25 mouse cellular contexts compared by ENCODE assay signal in genomic region chr3:115675546-115676535, GRCm38 (mm10). TPM values are rescaled to one million over a fixed set of nuclear protein-coding genes. Genes with fewer than 3 reads are reported as not detected.
DNase-seq lines count a peak whose midpoint lies in the region; ATAC-seq and TF ChIP-seq lines count a peak whose summit lies in the region.
"Had no signal": no experiment of that assay in that cellular context is flagged by ENCODE, and none has a peak within 500 bp of the region (broad histone marks: within the 10 kb centered on the region; RNA-seq: fewer than 3 reads in every experiment).

No protein-coding gene starts in this region.

- no peaks in the 10 kb centered on the region for H3K36me3 ChIP-seq in midbrain, embryonic 16.5 days (ENCODE audit: control insufficient read depth, insufficient read depth, low read length)
- H3K36me3 ChIP-seq in midbrain, embryonic 10.5 days, result no peaks in the 10 kb centered on the region
- peaks cover 0 to 31% of the 10 kb centered on the region in 2 experiments; a peak in 2 of 4 replicates for H3K36me3 ChIP-seq in MEL (ENCODE audit: control insufficient read depth in 1 of 2, insufficient read depth in 2 of 2, low read length in 2 of 2)
- H3K36me3 ChIP-seq in forebrain, embryonic 13.5 days (ENCODE audit: poor library complexity, severe bottlenecking), result no peaks in the 10 kb centered on the region
- no peaks in the 10 kb centered on the region for H3K36me3 ChIP-seq in liver, postnatal 0 days (replicated peaks; ENCODE audit: insufficient read depth, low read length)
- H3K36me3 ChIP-seq: embryonic facial prominence, embryonic 13.5 days; heart, embryonic 13.5 days; kidney, embryonic 15.5 days; neural tube, embryonic 15.5 days had no signal

- whole genome bisulfite sequencing in midbrain, embryonic 16.5 days, result 76% methylated on average over 6 of the region's 6 CpGs
- 88% methylated on average over 6 of the region's 6 CpGs for WGBS in midbrain, embryonic 10.5 days
- 92% methylated on average over 6 of the region's 6 CpGs for WGBS in forebrain, embryonic 13.5 days
- WGBS in liver, postnatal 0 days (ENCODE audit: insufficient replicate concordance), result 64% methylated on average over 6 of the region's 6 CpGs

- DNase-seq in midbrain, embryonic 10.5 days (ENCODE audit: low spot score), result no peak
- peak; percentile 66 for DNase-seq in MEL (ENCODE audit: low read depth, low spot score)
- no peak for DNase-seq in gastrocnemius, adult 2 months
- no peak for DNase-seq in liver, postnatal 0 days
- DNase-seq: adrenal gland, postnatal 10 days; cerebellum, adult 11 months; cerebellum, postnatal 14 days; gastrocnemius, postnatal 10 days; heart, adult 18-20 months; heart, postnatal 36 days; lung, adult 18-20 months; lung, postnatal 14 days; right cerebral cortex, postnatal 14 days had no signal

- TF ChIP-seq RAD21 in MEL (IDR thresholded peaks at IDR 0.05; ENCODE audit: low read depth, low read length), result no peak

- no peak overlapping the region for H3K27ac ChIP-seq in midbrain, embryonic 16.5 days (ENCODE audit: low read length)
- H3K27ac ChIP-seq in midbrain, embryonic 10.5 days (replicated peaks), result no peak overlapping the region
- H3K27ac ChIP-seq in MEL (ENCODE audit: control insufficient read depth, low read depth, low read length), result peak overlapping the region; percentile 86
- H3K27ac ChIP-seq in gastrocnemius, adult 2 months, result no peak overlapping the region
- H3K27ac ChIP-seq in forebrain, embryonic 13.5 days, result no peak overlapping the region
- H3K27ac ChIP-seq in liver, postnatal 0 days (ENCODE audit: low read depth), result no peak overlapping the region
- H3K27ac ChIP-seq: embryonic facial prominence, embryonic 13.5 days; heart, embryonic 13.5 days; hindbrain, embryonic 14.5 days; kidney, embryonic 15.5 days; neural tube, embryonic 15.5 days had no signal

- no peak for TF ChIP-seq POLR2A in MEL (IDR thresholded peaks at IDR 0.05; ENCODE audit: control insufficient read depth in 1 of 2, insufficient read depth in 1 of 2, low read depth in 1 of 2, low read length in 2 of 2, poor library complexity in 1 of 2)

- no peak overlapping the region for H3K9ac ChIP-seq in midbrain, embryonic 16.5 days (ENCODE audit: low read depth, low read length)
- no peak overlapping the region for H3K9ac ChIP-seq in MEL (ENCODE audit: control insufficient read depth, low read depth, low read length, poor library complexity, severe bottlenecking)
- no peak overlapping the region for H3K9ac ChIP-seq in forebrain, embryonic 13.5 days
- H3K9ac ChIP-seq in liver, postnatal 0 days (replicated peaks), result no peak overlapping the region
- H3K9ac ChIP-seq: embryonic facial prominence, embryonic 13.5 days; heart, embryonic 13.5 days; hindbrain, embryonic 14.5 days; kidney, embryonic 15.5 days; neural tube, embryonic 15.5 days had no signal

- TF ChIP-seq CTCF in MEL (IDR thresholded peaks at IDR 0.05 in 2 of 3, conservative IDR thresholded peaks at IDR 0.05 in 1 of 3; ENCODE audit: control insufficient read depth in 1 of 3, insufficient read depth in 1 of 3, low read depth in 2 of 3, low read length in 3 of 3, poor library complexity in 1 of 3, severe bottlenecking in 1 of 3), result peak in 2 of 3 experiments; percentile 15 to 18; a peak in 1 of 6 replicates
- no peak for TF ChIP-seq CTCF in gastrocnemius, adult 2 months (IDR thresholded peaks at IDR 0.05)
- no peak for TF ChIP-seq CTCF in liver, postnatal 0 days (IDR thresholded peaks at IDR 0.05; ENCODE audit: low read depth)

- intact Hi-C loops in gastrocnemius, adult 2 months (cut with DNase I), result no loop called here

- H3K4me1 ChIP-seq in midbrain, embryonic 16.5 days (ENCODE audit: control insufficient read depth, insufficient read depth, low read length), result no peaks in the 10 kb centered on the region
- H3K4me1 ChIP-seq in midbrain, embryonic 10.5 days, result peaks cover 13% of the 10 kb centered on the region; the same call in 1 of the 2 replicates
- H3K4me1 ChIP-seq in MEL (ENCODE audit: control insufficient read depth in 1 of 2, insufficient read depth in 2 of 2, low read length in 2 of 2), result peaks cover 21 to 26% of the 10 kb centered on the region in 2 experiments
- no peaks in the 10 kb centered on the region for H3K4me1 ChIP-seq in forebrain, embryonic 13.5 days
- H3K4me1 ChIP-seq in liver, postnatal 0 days (ENCODE audit: insufficient read depth), result peaks cover 9% of the 10 kb centered on the region; the same call in 1 of the 2 replicates
- H3K4me1 ChIP-seq: neural tube, embryonic 15.5 days had no signal

- peak; percentile 53 to 69; a peak in 3 of 4 replicates for TF ChIP-seq EP300 in MEL (IDR thresholded peaks at IDR 0.05; ENCODE audit: low read depth in 1 of 2, low read length in 2 of 2)
- TF ChIP-seq EP300 in liver, postnatal 0 days (IDR thresholded peaks at IDR 0.05; ENCODE audit: low read depth), result no peak

- ATAC-seq in midbrain, embryonic 16.5 days, result peak; percentile 42; the same call in 1 of the 2 replicates
- peak; percentile 11 for ATAC-seq in inflammation-experienced regulatory T-cells, adult 6 months
- no peak for ATAC-seq in forebrain, embryonic 13.5 days
- no peak for ATAC-seq in liver, postnatal 0 days
- ATAC-seq: forebrain, embryonic 16.5 days; intestine, embryonic 16.5 days had no signal

- H3K27me3 ChIP-seq in midbrain, embryonic 16.5 days (ENCODE audit: control insufficient read depth, insufficient read depth, low read depth, low read length), result no peaks in the 10 kb centered on the region
- no peaks in the 10 kb centered on the region for H3K27me3 ChIP-seq in midbrain, embryonic 10.5 days (ENCODE audit: low read depth, poor library complexity, severe bottlenecking)
- H3K27me3 ChIP-seq in MEL (ENCODE audit: control insufficient read depth in 1 of 2, insufficient read depth in 2 of 2, low read length in 2 of 2), result no peaks in the 10 kb centered on the region
- no peaks in the 10 kb centered on the region for H3K27me3 ChIP-seq in forebrain, embryonic 13.5 days
- H3K27me3 ChIP-seq in liver, postnatal 0 days (ENCODE audit: insufficient read depth, low read length), result no peaks in the 10 kb centered on the region
- H3K27me3 ChIP-seq: embryonic facial prominence, embryonic 13.5 days; heart, embryonic 13.5 days; kidney, embryonic 15.5 days; megakaryocyte, embryonic 14.5 days; neural tube, embryonic 15.5 days had no signal

- no peaks in the 10 kb centered on the region for H3K9me3 ChIP-seq in midbrain, embryonic 16.5 days (replicated peaks; ENCODE audit: control insufficient read depth, low read length, poor library complexity, severe bottlenecking)
- no peaks in the 10 kb centered on the region for H3K9me3 ChIP-seq in midbrain, embryonic 10.5 days (replicated peaks)
- H3K9me3 ChIP-seq in MEL (replicated peaks; ENCODE audit: insufficient read depth, low read length), result no peaks in the 10 kb centered on the region
- H3K9me3 ChIP-seq in forebrain, embryonic 13.5 days (replicated peaks), result no peaks in the 10 kb centered on the region
- H3K9me3 ChIP-seq in liver, postnatal 0 days (ENCODE audit: low read length), result no peaks in the 10 kb centered on the region
- H3K9me3 ChIP-seq: embryonic facial prominence, embryonic 13.5 days; heart, embryonic 13.5 days; kidney, embryonic 15.5 days; megakaryocyte, embryonic 14.5 days; neural tube, embryonic 15.5 days had no signal

- H3K4me2 ChIP-seq in midbrain, embryonic 16.5 days (ENCODE audit: low read length), result no peak overlapping the region
- no peak overlapping the region for H3K4me2 ChIP-seq in forebrain, embryonic 13.5 days
- H3K4me2 ChIP-seq in liver, postnatal 0 days (ENCODE audit: low read depth, low read length), result no peak overlapping the region
- H3K4me2 ChIP-seq: embryonic facial prominence, embryonic 13.5 days; heart, embryonic 13.5 days; hindbrain, embryonic 14.5 days; kidney, embryonic 15.5 days; neural tube, embryonic 15.5 days had no signal

- no peaks in the 10 kb centered on the region for H3K79me2 ChIP-seq in MEL (ENCODE audit: control insufficient read depth, insufficient read depth, low read length, poor library complexity)

- no peak overlapping the region for H3K4me3 ChIP-seq in midbrain, embryonic 16.5 days (ENCODE audit: low read depth, low read length)
- no peak overlapping the region for H3K4me3 ChIP-seq in midbrain, embryonic 10.5 days
- no peak overlapping the region for H3K4me3 ChIP-seq in MEL (ENCODE audit: control insufficient read depth in 1 of 2, insufficient read depth in 1 of 2, low read depth in 2 of 2, low read length in 2 of 2)
- no peak overlapping the region for H3K4me3 ChIP-seq in gastrocnemius, adult 2 months
- H3K4me3 ChIP-seq in forebrain, embryonic 13.5 days, result no peak overlapping the region
- no peak overlapping the region for H3K4me3 ChIP-seq in liver, postnatal 0 days (ENCODE audit: low read depth, low read length)
- H3K4me3 ChIP-seq: embryonic facial prominence, embryonic 13.5 days; heart, embryonic 13.5 days; kidney, embryonic 15.5 days; megakaryocyte, embryonic 14.5 days; myocyte; neural tube, embryonic 15.5 days had no signal

TF ChIP-seq in MEL, 35 proteins besides CTCF, POLR2A, EP300 and RAD21 (continues in another document):
- TF ChIP-seq CHD1 (IDR thresholded peaks at IDR 0.05; ENCODE audit: low read depth, low read length) (no peak), TBP (IDR thresholded peaks at IDR 0.05; ENCODE audit: low read depth, low read length) (no peak), TCF12 (IDR thresholded peaks at IDR 0.05; ENCODE audit: low read depth, low read length) (peak; percentile 64; the same call in 1 of the 2 replicates), TAL1 (IDR thresholded peaks at IDR 0.05; ENCODE audit: low read length) (peak; percentile 61), CHD2 (IDR thresholded peaks at IDR 0.05; ENCODE audit: low read length) (no peak), GABPA (IDR thresholded peaks at IDR 0.05; ENCODE audit: low read depth, low read length) (no peak), HCFC1 (IDR thresholded peaks at IDR 0.05; ENCODE audit: low read depth, low read length) (no peak), SIN3A (IDR thresholded peaks at IDR 0.05; ENCODE audit: low read length) (no peak), SMC3 (IDR thresholded peaks at IDR 0.05; ENCODE audit: low read depth, low read length) (no peak), ZC3H11A (IDR thresholded peaks at IDR 0.05; ENCODE audit: low read depth, low read length) (no peak), E2F4 (IDR thresholded peaks at IDR 0.05; ENCODE audit: borderline replicate concordance, low read depth, low read length) (no peak)

RNA-seq across cellular contexts. Expression of gene S1pr1, which starts 39.0 kb away (rescaled TPM):
- 23.6 and 29.9 TPM in 2 replicates for polyA plus RNA-seq in midbrain, embryonic 16.5 days (2015; fragmentation: Nextera tagmentation; extraction: Ambion mirVana)
- polyA plus RNA-seq in midbrain, embryonic 10.5 days (2016; fragmentation: Nextera tagmentation; extraction: Ambion mirVana), result 13.4 and 14.9 TPM in 2 replicates
- 0.08 and 0.10 TPM in 2 replicates for total RNA-seq in MEL (2012; rRNA removed)
- under 1 TPM in 1 of 2 experiments, not detected in 1; 0.13 TPM for polyA plus RNA-seq in MEL (2012; ENCODE audit: insufficient read depth in 1 of 2, insufficient read length in 2 of 2, low read depth in 1 of 2, low replicate concordance in 2 of 2, missing spikeins in 1 of 2)
- polyA plus RNA-seq in inflammation-experienced regulatory T-cells, adult 6 months (2017; shearing (Covaris generic)), result 100 to 1,000 TPM; 148 to 162 (median 162) TPM
- 10 to 100 TPM; 16.9 to 34.1 TPM for total RNA-seq in gastrocnemius, adult 2 months (2021)
- polyA plus RNA-seq in forebrain, embryonic 13.5 days (2015; fragmentation: Nextera tagmentation; extraction: Ambion mirVana), result 28.0 and 29.7 TPM in 2 replicates
- 10.3 and 11.1 TPM in 2 replicates for polyA plus RNA-seq in liver, postnatal 0 days (2015; fragmentation: Nextera tagmentation; extraction: Ambion mirVana)

Comparison
In these comparisons a context has a peak if more than half of its experiments do, and no peak if none do; other contexts are left out.
1. ATAC-seq: peak in midbrain, embryonic 16.5 days (single experiment) and inflammation-experienced regulatory T-cells, adult 6 months (single experiment); none in forebrain, embryonic 13.5 days (single experiment) and liver, postnatal 0 days (single experiment).
2. CTCF ChIP-seq: peak in MEL (2 of 3); none in gastrocnemius, adult 2 months (single experiment) and liver, postnatal 0 days (single experiment).
3. RNA of gene S1pr1, which starts 39.0 kb away (polyA plus RNA-seq): 148 to 162 TPM in inflammation-experienced regulatory T-cells, adult 6 months, 23.6 to 29.9 TPM in midbrain, embryonic 16.5 days, 28.0 to 29.7 TPM in forebrain, embryonic 13.5 days, 13.4 to 14.9 TPM in midbrain, embryonic 10.5 days and 10.3 to 11.1 TPM in liver, postnatal 0 days; 0.13 TPM in MEL; every median in the first group is over 10 times any median in the second.